Mouse (Mus musculus): ENCODE measurements around the gene S100pbp. TPM values are rescaled to one million over a fixed set of nuclear protein-coding genes. Genes with fewer than 3 reads are reported as not detected.

Gene S100pbp
- 10 to 100 TPM; 40.5 to 42.1 TPM for total RNA-seq (2021)

- DNase-seq, result peak; percentile 99
- intact Hi-C loops (cut with DNase I), result no loop called here
Measured at GRCm38 (mm10) chr4:129189542-129190519, at the start of gene S100pbp, which contains the start of gene Yars. Gene S100pbp (minus strand): TSS chr4:129189727. Gene Yars (plus strand): TSS chr4:129189760.

- intact Hi-C loops (cut with DNase I), result no loop called here
- peak; percentile 90 for DNase-seq
Measured at GRCm38 (mm10) chr4:129239075-129239474, 49.5 kb upstream of the S100pbp start.

GRCm38 (mm10) chr4:129238579-129239016 is 49.1 kb upstream of the S100pbp start:
- intact Hi-C loops (cut with DNase I), result no loop called here
- DNase-seq, result no peak

GRCm38 (mm10) chr4:129237843-129238441 is 48.4 kb upstream of the S100pbp start:
- no peak for DNase-seq
- intact Hi-C loops (cut with DNase I), result no loop called here

GRCm38 (mm10) chr4:129236236-129236813 is 46.8 kb upstream of the S100pbp start:
- intact Hi-C loops (cut with DNase I), result no loop called here
- DNase-seq, result no peak

- DNase-seq, result no peak
- intact Hi-C loops (cut with DNase I), result no loop called here
Measured at GRCm38 (mm10) chr4:129235147-129235546, 45.6 kb upstream of the S100pbp start.

- no peak for DNase-seq
- intact Hi-C loops (cut with DNase I), result no loop called here
Measured at GRCm38 (mm10) chr4:129234488-129234887, 45.0 kb upstream of the S100pbp start.

- DNase-seq, result no peak
- intact Hi-C loops (cut with DNase I), result no loop called here
Measured at GRCm38 (mm10) chr4:129232561-129233360, 43.2 kb upstream of the S100pbp start.

- DNase-seq, result no peak
- intact Hi-C loops (cut with DNase I), result no loop called here
Measured at GRCm38 (mm10) chr4:129231594-129232450, 42.3 kb upstream of the S100pbp start.

GRCm38 (mm10) chr4:129230926-129231325 is 41.4 kb upstream of the S100pbp start:
- intact Hi-C loops (cut with DNase I), result no loop called here
- no peak for DNase-seq

GRCm38 (mm10) chr4:129227985-129228381 is 38.5 kb upstream of the S100pbp start:
- intact Hi-C loops (cut with DNase I), result no loop called here
- peak; percentile 93 for DNase-seq

GRCm38 (mm10) chr4:129227170-129227984 is 37.9 kb upstream of the S100pbp start:
- intact Hi-C loops (cut with DNase I), result no loop called here
- peak; percentile 80 for DNase-seq

- intact Hi-C loops (cut with DNase I), result no loop called here
- DNase-seq, result no peak
Measured at GRCm38 (mm10) chr4:129226441-129226963, 37.0 kb upstream of the S100pbp start.

- DNase-seq, result no peak
- intact Hi-C loops (cut with DNase I), result no loop called here
Measured at GRCm38 (mm10) chr4:129225315-129225714, 35.8 kb upstream of the S100pbp start.

GRCm38 (mm10) chr4:129223421-129224281 is 34.1 kb upstream of the S100pbp start:
- intact Hi-C loops (cut with DNase I), result no loop called here

GRCm38 (mm10) chr4:129222019-129222925 is 32.7 kb upstream of the S100pbp start:
- no peak for DNase-seq
- intact Hi-C loops (cut with DNase I), result no loop called here

More at GRCm38 (mm10) chr4:129223421-129224281, 34.1 kb upstream of the S100pbp start:
- DNase-seq, result peak; percentile 67
